Mouse (Mus musculus) ovary, postnatal 36 days (tissue): Measurements from ENCODE around the gene Aktip.

Experiments
- DNase-seq: peaks from one replicate; pipeline ENCODE4 v3.0.0; 2022; ENCODE audit warnings: low spot score, mixed read lengths

The Aktip gene

GRCm38 (mm10) chr8:91199876-91200275, at the start of gene Aktip:
Gene Aktip (minus strand): TSS chr8:91199976.
- no peak for DNase-seq

- no peak for DNase-seq
Observed at GRCm38 (mm10) chr8:91245821-91246454, 46.2 kb upstream of the Aktip start.

GRCm38 (mm10) chr8:91242721-91243120, 42.9 kb upstream of the Aktip start:
- no peak for DNase-seq

GRCm38 (mm10) chr8:91241873-91242519, 42.2 kb upstream of the Aktip start:
- DNase-seq: no peak

GRCm38 (mm10) chr8:91241371-91241770, 41.6 kb upstream of the Aktip start:
- no peak for DNase-seq

- no peak for DNase-seq
Observed at GRCm38 (mm10) chr8:91237191-91237590, 37.4 kb upstream of the Aktip start.

GRCm38 (mm10) chr8:91234097-91234496, 34.3 kb upstream of the Aktip start:
- DNase-seq: no peak

- DNase-seq: peak; percentile 7
Observed at GRCm38 (mm10) chr8:91227421-91227841, 27.7 kb upstream of the Aktip start.

GRCm38 (mm10) chr8:91224227-91224626, 24.5 kb upstream of the Aktip start:
- no peak for DNase-seq

- DNase-seq: no peak
Observed at GRCm38 (mm10) chr8:91221841-91222240, 22.1 kb upstream of the Aktip start.

GRCm38 (mm10) chr8:91218271-91218670, 18.5 kb upstream of the Aktip start:
- no peak for DNase-seq

- no peak for DNase-seq
Observed at GRCm38 (mm10) chr8:91217062-91217905, 17.5 kb upstream of the Aktip start.

- DNase-seq: no peak
Observed at GRCm38 (mm10) chr8:91214287-91214686, 14.5 kb upstream of the Aktip start.

GRCm38 (mm10) chr8:91212948-91213347, 13.2 kb upstream of the Aktip start:
- no peak for DNase-seq

- DNase-seq: no peak
Observed at GRCm38 (mm10) chr8:91209658-91210057, 9.9 kb upstream of the Aktip start.

GRCm38 (mm10) chr8:91207676-91208075, 7.9 kb upstream of the Aktip start:
- no peak for DNase-seq

GRCm38 (mm10) chr8:91205897-91206296, 6.1 kb upstream of the Aktip start:
- DNase-seq: no peak

GRCm38 (mm10) chr8:91201184-91201583, 1.4 kb upstream of the Aktip start:
- DNase-seq: no peak

- no peak for DNase-seq
Observed at GRCm38 (mm10) chr8:91198036-91198435, 1.7 kb downstream of the Aktip start.

GRCm38 (mm10) chr8:91197233-91197632, 2.5 kb downstream of the Aktip start:
- DNase-seq: no peak

GRCm38 (mm10) chr8:91196661-91197060, 3.1 kb downstream of the Aktip start:
- DNase-seq: no peak

GRCm38 (mm10) chr8:91194081-91194480, 5.7 kb downstream of the Aktip start:
- no peak for DNase-seq

- no peak for DNase-seq
Observed at GRCm38 (mm10) chr8:91192941-91193340, 6.8 kb downstream of the Aktip start.
